ENCODE assay signal across 9 mouse cellular contexts in the genomic region with DNA sequence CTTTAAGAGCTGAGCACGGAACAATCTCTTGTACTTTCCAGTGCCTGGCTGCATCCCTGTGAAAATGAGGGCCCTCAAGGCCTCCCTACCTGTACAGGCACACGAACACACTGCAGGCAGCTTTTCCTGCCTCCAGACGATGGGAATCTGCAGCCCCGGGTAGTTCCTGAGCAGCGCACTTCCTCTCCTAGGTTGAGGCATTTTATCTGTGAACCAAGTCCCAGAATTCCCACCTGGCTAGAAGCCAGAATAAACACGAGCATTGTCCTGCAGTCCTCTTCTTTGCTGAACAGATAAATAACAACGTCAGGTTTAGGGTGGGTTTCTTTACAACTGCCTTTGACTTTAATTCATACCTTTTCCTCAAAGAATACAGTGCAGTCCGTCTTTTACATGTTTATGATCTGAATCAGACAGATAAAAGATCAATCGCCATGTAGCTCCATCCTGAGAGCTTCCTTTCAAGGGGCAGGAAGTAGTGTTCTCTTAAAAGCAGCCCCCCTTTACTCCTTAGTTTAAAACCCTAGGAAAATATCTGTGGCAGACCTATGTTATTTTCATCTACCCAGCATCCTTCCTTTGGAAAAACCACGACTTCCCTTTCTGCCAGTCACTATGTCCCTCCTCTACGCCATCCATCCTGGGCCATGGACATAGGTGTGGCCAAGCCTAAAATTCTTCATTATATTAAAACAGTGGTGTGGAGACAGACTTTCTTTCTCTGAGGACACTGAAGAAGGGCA.
DNase-seq lines count a peak whose midpoint lies in the region; ATAC-seq lines count a peak whose summit lies in the region.
"Had no signal": no experiment of that assay in that cellular context is flagged by ENCODE, and none has a peak within 500 bp of the region (broad histone marks: within the 10 kb centered on the region; RNA-seq: fewer than 3 reads in every experiment).

No protein-coding gene starts in this region.

- DNase-seq in kidney, postnatal 14 days, result peak; percentile 72
- no peak for DNase-seq in urinary bladder, postnatal 4 days (ENCODE audit: low spot score in 2 of 2)
- DNase-seq in adipocyte (ENCODE audit: low spot score), result no peak
- no peak for DNase-seq in spleen, postnatal 36 days (ENCODE audit: low spot score in 2 of 2)

- no peaks in the 10 kb centered on the region for H3K36me3 ChIP-seq in neural tube, embryonic 13.5 days
- H3K36me3 ChIP-seq in neural tube, embryonic 15.5 days, result no peaks in the 10 kb centered on the region
- H3K36me3 ChIP-seq in heart, embryonic 16.5 days (ENCODE audit: control insufficient read depth, insufficient read depth), result no peaks in the 10 kb centered on the region
- H3K36me3 ChIP-seq in stomach, embryonic 15.5 days, result no peaks in the 10 kb centered on the region
- H3K36me3 ChIP-seq: limb, embryonic 15.5 days had no signal

- no peak overlapping the region for H3K4me3 ChIP-seq in neural tube, embryonic 13.5 days
- H3K4me3 ChIP-seq in neural tube, embryonic 15.5 days (replicated peaks), result no peak overlapping the region
- H3K4me3 ChIP-seq in heart, embryonic 16.5 days (ENCODE audit: low read length), result peak overlapping the region; percentile 2; the same call in 1 of the 2 replicates
- no peak overlapping the region for H3K4me3 ChIP-seq in stomach, embryonic 15.5 days (replicated peaks)
- H3K4me3 ChIP-seq: limb, embryonic 15.5 days had no signal

- no peak for ATAC-seq in neural tube, embryonic 13.5 days (ENCODE audit: low read depth)
- no peak for ATAC-seq in neural tube, embryonic 15.5 days (ENCODE audit: low FRiP score)
- peak; percentile 74 for ATAC-seq in heart, embryonic 16.5 days (replicated peaks; ENCODE audit: extremely low read depth, insufficient read depth, low FRiP score)
- peak; percentile 28; the same call in 1 of the 2 replicates for ATAC-seq in stomach, embryonic 15.5 days (ENCODE audit: insufficient read depth, low FRiP score, low read depth)

- peak overlapping the region; percentile 26; the same call in 1 of the 2 replicates for H3K9ac ChIP-seq in neural tube, embryonic 13.5 days
- H3K9ac ChIP-seq in neural tube, embryonic 15.5 days (replicated peaks), result no peak overlapping the region
- peak overlapping the region; percentile 12; the same call in 1 of the 2 replicates for H3K9ac ChIP-seq in heart, embryonic 16.5 days (ENCODE audit: low read length)
- H3K9ac ChIP-seq in stomach, embryonic 15.5 days, result no peak overlapping the region
- H3K9ac ChIP-seq: limb, embryonic 15.5 days had no signal

- peak overlapping the region; percentile 54; the same call in 1 of the 2 replicates for H3K27ac ChIP-seq in neural tube, embryonic 13.5 days (replicated peaks)
- H3K27ac ChIP-seq in neural tube, embryonic 15.5 days (replicated peaks), result no peak overlapping the region
- peak overlapping the region; percentile 75 for H3K27ac ChIP-seq in heart, embryonic 16.5 days (ENCODE audit: low read length)
- H3K27ac ChIP-seq in stomach, embryonic 15.5 days, result peak overlapping the region; percentile 68; the same call in 1 of the 2 replicates
- H3K27ac ChIP-seq: limb, embryonic 15.5 days had no signal

- H3K4me2 ChIP-seq in neural tube, embryonic 13.5 days, result 0 out of 2 replicates have a peak overlapping the region, but pooled peaks have one; percentile 4
- no peak overlapping the region for H3K4me2 ChIP-seq in neural tube, embryonic 15.5 days
- peak overlapping the region; percentile 33 for H3K4me2 ChIP-seq in heart, embryonic 16.5 days (ENCODE audit: low read depth, low read length)
- H3K4me2 ChIP-seq in stomach, embryonic 15.5 days, result no peak overlapping the region
- H3K4me2 ChIP-seq: limb, embryonic 15.5 days had no signal

- H3K9me3 ChIP-seq in neural tube, embryonic 13.5 days, result no peaks in the 10 kb centered on the region
- no peaks in the 10 kb centered on the region for H3K9me3 ChIP-seq in neural tube, embryonic 15.5 days (replicated peaks)
- no peaks in the 10 kb centered on the region for H3K9me3 ChIP-seq in heart, embryonic 16.5 days (replicated peaks; ENCODE audit: control insufficient read depth, low read length)
- H3K9me3 ChIP-seq in stomach, embryonic 15.5 days, result no peaks in the 10 kb centered on the region
- H3K9me3 ChIP-seq: limb, embryonic 15.5 days had no signal

- WGBS in neural tube, embryonic 13.5 days, result 59% methylated on average over 11 of the region's 11 CpGs
- WGBS in neural tube, embryonic 15.5 days, result 52% methylated on average over 11 of the region's 11 CpGs
- 30% methylated on average over 11 of the region's 11 CpGs for WGBS in heart, embryonic 16.5 days
- whole genome bisulfite sequencing in stomach, embryonic 15.5 days, result 35% methylated on average over 11 of the region's 11 CpGs

- no peaks in the 10 kb centered on the region for H3K27me3 ChIP-seq in neural tube, embryonic 13.5 days
- no peaks in the 10 kb centered on the region for H3K27me3 ChIP-seq in neural tube, embryonic 15.5 days (replicated peaks)
- no peaks in the 10 kb centered on the region for H3K27me3 ChIP-seq in heart, embryonic 16.5 days (ENCODE audit: control insufficient read depth, insufficient read depth, low read length)
- no peaks in the 10 kb centered on the region for H3K27me3 ChIP-seq in stomach, embryonic 15.5 days (replicated peaks)
- H3K27me3 ChIP-seq: limb, embryonic 15.5 days had no signal

- H3K4me1 ChIP-seq in neural tube, embryonic 13.5 days (replicated peaks), result peaks cover 26% of the 10 kb centered on the region; the same call in 1 of the 2 replicates
- peaks cover 15% of the 10 kb centered on the region for H3K4me1 ChIP-seq in neural tube, embryonic 15.5 days
- H3K4me1 ChIP-seq in heart, embryonic 16.5 days (ENCODE audit: control insufficient read depth, insufficient read depth, low read length), result peaks cover 12% of the 10 kb centered on the region
- H3K4me1 ChIP-seq in stomach, embryonic 15.5 days, result no peaks in the 10 kb centered on the region; the same call in 1 of the 2 replicates

Comparison
In these comparisons a context has a peak if more than half of its experiments do, and no peak if none do; other contexts are left out.
1. H3K4me2 ChIP-seq: peak in neural tube, embryonic 13.5 days (single experiment) and heart, embryonic 16.5 days (single experiment); none in neural tube, embryonic 15.5 days (single experiment) and stomach, embryonic 15.5 days (single experiment).
2. H3K9ac ChIP-seq: peak in neural tube, embryonic 13.5 days (single experiment) and heart, embryonic 16.5 days (single experiment); none in neural tube, embryonic 15.5 days (single experiment) and stomach, embryonic 15.5 days (single experiment).
3. ATAC-seq: peak in heart, embryonic 16.5 days (single experiment) and stomach, embryonic 15.5 days (single experiment); none in neural tube, embryonic 13.5 days (single experiment) and neural tube, embryonic 15.5 days (single experiment).